Mouse (Mus musculus) cerebellum, adult 2 months (tissue): ENCODE results near the gene Mkrn2os.

Source experiments
- CTCF ChIP-seq: fragments of 200-500 bp; IDR thresholded peaks from 2 replicates; pipeline ENCODE4 v1.5.1; 2011; ENCODE audit warnings: low read depth, mild to moderate bottlenecking, control low read depth, low read length, moderate library complexity, borderline replicate concordance; ENCODE audit not compliant: insufficient read depth
- POLR2A ChIP-seq: fragments of 200-500 bp; IDR thresholded peaks from 2 replicates; pipeline ENCODE4 v1.6.1; 2011; ENCODE audit warnings: low read length, control low read depth, borderline replicate concordance; ENCODE audit not compliant: insufficient read depth

DNA sequence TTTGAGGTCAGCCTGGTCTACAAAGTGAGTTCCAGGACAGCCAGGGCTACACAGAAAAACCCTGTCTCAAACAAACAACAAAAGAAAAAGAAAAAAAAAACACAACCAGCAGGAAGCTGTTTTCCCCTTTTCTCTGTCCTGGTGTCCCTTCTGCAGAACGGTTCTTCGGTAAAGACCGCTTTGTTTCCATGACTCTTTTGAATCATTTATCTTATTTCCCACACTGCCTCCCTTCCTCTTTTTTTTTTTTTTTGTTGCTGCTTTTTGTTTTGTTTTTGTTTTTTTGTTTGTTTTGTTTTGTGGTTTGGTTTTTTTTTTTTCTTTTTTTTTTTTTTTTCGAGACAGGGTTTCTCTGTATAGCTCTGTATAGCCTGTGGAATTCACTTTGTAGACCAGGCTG is 876 bp upstream of the Mkrn2os start:
- TF ChIP-seq CTCF (no peak), POLR2A (no peak)
